Mouse (Mus musculus) right cerebral cortex, adult 2 months (tissue): Measurements from ENCODE around the gene Ankrd66.
"Not testable (repeated sequence)": the region's sequence is repeated elsewhere in the genome, so short reads cannot be mapped to it uniquely, and the experiment has no call there.

Source experiments
- DNase-seq, 2 experiments: peaks; one replicate each; pipeline ENCODE4 v3.0.0; 2021 to 2022; ENCODE audit warnings: low spot score in 2 of 2

Ankrd66 gene

DNA sequence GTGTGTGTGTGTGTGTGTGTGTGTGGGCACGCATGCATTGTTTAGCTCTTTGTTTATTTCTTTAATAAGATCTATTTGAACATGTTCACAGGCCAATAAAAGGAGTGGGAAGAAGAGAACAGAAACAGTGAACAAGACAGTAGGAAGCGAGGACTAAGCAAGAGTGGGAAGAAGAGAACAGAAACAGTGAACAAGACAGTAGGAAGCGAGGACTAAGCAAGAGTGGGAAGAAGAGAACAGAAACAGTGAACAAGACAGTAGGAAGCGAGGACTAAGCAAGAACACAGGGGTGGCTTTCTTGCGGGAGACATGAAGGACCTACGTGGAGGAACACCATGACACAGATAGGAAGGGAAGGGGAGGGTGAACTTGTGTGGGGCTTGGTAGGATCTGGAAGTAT is 6.6 kb downstream of the Ankrd66 start:
- DNase-seq, result not testable (repeated sequence)

DNA sequence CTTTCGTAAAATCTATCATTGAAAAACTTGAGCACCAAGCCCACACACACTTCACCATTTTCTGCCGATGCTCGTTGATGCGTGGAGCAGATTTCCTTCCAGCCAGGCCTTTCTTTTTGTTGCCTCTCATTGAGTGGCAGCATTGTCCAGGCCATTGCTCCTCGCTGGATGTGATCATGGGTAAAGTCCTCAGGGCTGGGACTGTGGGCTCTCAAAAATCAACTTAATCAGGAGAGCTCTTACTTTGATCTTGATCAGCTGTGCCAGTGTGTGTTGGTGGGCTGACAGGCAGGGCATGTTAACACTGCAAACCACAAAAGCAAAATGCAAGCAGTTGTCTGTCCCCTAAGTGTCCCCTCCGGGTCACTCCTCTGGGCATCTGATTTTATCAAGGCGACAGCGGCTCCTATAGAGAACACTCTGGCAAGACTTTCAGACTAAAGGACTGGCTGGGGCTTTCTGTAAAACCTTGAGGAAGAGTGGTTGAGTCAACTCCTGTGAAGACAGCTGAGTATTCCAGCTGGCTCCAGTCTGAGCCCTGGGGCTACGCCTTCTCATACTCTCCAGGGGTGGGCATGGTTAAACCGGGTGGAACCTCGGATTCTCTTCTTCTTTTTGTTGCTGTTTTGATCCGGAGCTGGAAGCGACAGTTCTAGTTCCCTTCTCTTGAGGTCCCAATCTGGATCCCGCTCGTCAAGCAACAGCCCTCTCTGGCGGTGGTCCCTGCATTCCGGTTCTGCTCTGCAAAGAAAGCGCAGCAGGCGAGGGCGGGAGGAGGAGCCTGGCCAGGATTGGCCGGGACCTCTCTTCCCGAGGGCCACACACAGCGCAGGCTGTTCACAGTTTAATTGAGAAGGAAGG is 8.8 kb downstream of the Ankrd66 start:
- DNase-seq, result peak; percentile 4 to 13

DNA sequence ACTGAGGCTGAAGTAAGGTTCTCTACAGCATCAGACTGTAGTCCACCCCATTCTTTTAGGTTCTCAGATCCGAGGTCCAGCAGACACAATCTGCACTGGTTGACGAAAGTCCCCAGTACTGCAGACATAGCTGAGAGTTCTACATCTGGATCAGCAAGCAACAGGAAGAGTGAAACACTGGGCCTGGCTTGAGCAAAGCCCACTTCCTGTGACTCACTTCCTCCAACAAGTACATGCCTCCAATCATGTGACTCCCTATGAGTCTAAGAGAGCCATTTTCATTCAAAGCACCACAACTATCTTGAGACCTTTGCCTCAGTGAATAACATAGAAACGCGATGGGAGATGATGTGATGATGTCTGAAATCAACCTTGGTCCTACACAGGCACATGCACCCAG is 12.2 kb downstream of the Ankrd66 start:
- DNase-seq, result no peak

DNA sequence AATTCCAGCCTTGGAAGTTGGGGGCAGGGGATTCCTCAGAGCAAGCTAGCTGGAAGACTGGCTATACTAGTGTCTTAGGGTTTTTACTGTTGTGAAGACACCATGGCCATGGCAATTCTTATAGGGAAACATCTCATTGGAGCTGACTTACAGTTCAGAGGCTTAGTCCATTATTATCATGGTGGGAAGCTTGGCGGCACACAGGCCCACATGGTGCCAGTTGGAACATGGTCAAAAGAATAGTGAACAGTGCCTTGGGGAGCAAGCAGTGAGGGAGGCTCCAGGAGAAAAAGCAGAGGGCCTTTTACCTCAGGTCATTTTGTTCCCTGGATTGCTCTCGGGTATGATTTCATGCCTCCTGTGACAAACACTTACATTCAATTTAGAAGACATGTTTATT is 12.9 kb downstream of the Ankrd66 start:
- DNase-seq, result peak in 1 of 2 experiments; percentile 15

DNA sequence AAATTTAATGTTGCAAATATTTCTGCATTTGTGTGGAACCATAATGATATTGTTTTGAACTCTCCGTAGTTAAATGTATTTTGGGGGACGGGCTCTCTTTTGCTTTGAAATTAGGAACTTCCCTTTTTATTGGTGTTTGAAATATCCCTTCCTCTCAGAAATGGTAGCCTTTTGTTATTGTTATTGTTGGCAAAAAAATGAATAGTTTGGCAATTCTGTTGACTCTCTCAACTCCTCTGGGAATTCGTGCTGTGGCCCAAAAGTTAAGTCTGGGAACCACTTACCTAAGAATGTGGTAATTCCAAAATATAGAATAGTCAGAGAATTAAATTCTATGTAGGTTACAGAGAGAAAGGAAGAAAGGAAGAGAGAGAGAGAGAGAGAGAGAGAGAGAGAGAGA is 23.3 kb downstream of the Ankrd66 start:
- no peak for DNase-seq

DNA sequence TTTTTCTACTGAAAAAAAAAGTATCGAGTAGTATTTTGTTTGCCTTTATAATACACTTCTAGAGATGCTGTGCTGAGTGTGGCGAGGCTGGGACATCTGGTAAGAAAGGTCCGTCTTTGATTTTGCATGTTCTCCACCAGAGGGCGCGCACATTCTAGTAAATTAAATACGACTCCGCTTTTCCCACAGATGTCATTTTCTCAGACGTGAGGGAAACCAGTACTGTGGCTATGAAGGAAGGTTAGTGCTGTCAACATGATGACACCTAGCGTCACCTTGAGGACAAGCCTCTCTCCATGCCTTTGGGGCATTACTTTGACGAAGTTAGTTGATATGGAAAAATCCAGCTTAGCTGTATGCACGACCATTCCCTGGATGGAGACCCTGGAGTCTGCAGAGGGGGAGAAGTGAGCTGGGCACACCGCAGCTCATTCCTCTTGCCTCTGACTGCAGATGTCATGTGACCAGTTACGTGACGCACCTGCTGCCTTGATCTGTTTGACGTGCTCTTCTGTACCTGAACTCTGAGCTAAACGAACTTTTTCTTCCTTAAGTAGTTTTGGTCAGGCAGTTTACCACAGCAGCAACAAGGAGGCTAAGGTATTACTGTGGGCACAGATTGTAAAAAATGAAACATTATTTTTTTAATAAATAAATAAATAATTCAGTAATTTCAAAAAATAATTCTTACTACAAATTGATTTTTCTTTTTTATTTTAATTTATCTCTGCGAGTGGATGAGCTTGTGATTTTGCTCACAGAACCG is 24.6 kb downstream of the Ankrd66 start:
- peak; percentile 60 to 80 for DNase-seq

DNA sequence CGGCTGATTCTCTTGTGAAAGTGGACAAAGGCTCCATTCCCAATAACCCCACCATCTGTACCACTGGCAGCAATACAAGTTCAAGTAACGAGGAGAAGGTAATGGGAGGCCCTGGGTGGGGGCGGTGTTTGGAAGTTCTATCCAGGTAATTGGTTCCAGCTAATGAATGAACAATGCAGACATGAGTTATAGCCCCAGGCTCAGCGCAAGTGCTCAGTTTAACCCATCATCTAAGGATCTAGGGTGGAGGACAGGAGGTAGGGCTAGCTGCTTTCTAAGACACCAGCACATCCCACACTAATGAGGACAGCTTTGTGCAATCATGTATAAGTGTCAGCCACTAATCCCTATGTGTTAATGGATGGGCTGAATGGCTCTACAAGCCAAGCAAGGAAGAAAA is 32.7 kb downstream of the Ankrd66 start:
- DNase-seq, result no peak

DNA sequence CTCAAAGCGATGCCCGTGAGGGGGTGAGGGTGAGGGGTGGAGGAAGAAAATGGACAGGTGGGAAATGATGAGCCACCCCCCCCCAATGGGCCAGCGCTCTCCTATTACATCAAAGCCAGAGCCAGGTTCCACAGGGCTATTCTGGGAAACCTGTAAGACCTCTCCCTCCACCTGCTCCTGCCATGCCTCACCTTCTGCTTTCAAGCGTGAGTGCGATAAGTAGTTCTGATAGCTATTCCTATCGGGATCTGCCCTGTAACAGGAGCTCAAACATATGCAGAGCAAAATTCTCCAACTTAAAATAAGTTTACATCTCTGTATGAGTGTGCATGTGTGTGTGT is 38.9 kb downstream of the Ankrd66 start:
- no peak for DNase-seq

DNA sequence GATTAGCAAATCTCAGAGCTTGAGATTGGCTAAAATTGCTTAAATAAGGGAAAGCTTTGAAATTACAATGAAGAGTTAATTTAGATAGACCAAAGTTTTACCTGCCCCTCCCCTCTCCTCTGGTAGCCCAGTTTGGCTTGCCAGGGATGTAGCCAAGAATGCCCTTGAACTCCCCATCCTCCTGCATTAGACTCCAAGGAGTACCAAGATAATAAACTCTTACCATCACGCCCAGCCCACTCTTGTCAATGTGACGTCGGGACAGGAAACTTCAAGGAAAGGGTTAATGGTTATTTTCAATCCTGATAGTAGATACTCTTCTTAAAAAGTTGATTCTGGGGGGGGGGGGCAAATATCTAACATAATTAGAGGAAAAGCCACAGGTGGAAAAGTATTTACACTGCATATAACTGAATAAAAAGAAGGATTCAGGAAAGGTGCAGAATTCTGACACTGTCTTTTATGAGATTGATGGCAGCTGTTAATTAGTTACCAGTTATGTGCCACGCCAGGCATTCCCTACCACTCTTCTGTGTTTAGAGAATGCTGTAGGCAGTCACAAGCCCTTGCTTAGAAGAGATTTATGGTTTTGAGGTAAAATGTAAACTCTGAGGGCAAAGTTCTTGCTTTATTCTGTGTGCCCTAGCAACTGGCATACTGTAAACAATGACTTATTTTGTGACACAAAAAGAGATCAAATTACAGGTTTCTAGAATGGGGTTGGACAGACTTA is 39.4 kb downstream of the Ankrd66 start:
- no peak for DNase-seq

DNA sequence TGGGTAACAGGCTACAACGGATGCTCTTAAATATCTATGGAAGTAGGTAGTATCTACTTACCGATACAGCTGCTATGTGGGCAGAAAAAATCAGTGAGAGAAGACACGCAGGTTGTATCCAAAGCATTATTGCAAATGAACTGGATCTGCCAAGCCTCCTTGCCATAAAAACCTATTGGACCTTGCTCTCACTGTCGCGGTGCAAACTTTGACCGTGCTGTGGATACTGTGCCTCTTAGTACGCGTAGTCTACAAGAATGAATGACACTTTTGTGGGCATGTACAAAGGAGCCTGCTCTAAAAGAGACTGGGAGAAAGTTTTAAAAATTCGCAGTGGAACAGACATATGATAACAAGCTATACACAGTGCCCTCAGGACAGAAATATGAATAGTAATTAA is 40.8 kb downstream of the Ankrd66 start, which contains the start of gene Mep1a:
Gene Mep1a, minus strand, starts transcription at position 221 of the 400 bp plus-strand sequence.
- DNase-seq, result no peak

DNA sequence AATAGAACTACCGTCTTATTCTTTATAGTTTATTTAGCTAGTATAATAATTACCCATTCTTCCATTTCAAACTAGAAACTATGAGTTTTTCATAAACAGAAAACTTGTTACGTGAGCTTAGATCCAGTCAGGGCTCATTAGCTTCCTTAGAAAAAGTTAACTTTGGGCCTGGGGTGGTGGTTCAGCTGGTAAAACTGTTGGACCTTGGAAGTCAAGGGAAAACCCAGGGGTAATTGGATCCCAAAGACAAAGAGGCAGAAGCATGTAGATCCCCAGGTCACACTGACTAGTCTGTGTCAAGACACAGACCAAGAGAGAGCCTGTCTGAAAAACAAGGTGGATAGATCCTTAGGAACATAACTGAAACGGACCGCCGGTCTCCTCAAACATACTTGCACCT is 41.8 kb downstream of the Ankrd66 start:
- DNase-seq, result no peak

DNA sequence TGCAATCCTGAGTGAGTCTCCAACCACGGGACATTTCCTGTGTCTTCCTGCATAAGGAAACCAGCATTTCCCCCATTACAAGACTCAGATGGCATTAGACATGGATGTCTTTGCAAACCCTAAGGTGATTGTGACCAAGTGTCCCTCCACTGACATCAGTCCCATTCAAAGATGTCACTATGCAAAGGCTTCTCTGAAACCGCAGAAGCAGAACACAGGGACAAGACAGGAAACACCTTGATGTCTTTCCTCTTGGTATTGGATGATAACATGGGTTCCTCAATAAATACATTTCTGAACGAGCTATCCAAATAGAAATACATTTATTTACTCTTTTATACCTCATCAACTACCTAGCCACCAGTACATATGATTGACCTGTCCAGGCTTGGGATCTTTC is 42.2 kb downstream of the Ankrd66 start:
- DNase-seq, result no peak

DNA sequence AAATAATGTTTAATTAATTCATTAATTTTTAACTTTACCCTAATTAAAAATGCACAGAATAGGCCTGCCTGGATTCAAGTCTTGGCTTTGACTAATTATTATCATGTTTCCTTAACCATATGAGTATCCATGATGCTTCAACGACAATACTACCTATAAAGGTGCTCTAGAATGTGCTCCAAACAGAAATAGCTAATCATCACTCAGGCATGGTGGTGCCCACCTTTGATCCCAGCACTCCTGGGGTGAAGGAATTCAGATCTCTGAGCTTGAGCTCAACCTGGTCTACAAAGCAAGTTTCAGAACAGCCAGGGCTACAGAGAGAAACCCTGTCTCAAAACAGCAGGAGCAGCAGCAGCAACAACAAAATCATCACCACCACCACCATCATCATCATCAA is 42.9 kb downstream of the Ankrd66 start:
- DNase-seq, result no peak

DNA sequence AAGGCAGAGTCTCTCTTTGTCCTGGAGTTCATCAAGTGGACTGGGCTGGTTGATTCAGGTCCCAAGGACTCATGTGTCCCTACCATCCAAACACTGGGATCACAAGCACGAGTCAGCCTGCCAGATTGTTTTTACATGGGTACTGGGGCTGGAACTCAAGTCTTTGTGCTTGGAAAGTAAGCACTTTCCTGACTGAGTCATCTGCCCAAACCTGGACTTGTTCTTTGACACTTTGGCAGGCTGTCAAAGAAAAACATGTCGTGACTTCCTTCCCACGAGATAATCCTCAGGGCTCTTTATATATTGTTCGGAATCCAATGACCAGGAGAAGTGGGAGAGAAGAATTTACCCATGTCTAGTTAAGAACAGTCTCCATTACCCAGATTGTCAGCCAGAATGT is 45.9 kb downstream of the Ankrd66 start:
- DNase-seq, result no peak

DNA sequence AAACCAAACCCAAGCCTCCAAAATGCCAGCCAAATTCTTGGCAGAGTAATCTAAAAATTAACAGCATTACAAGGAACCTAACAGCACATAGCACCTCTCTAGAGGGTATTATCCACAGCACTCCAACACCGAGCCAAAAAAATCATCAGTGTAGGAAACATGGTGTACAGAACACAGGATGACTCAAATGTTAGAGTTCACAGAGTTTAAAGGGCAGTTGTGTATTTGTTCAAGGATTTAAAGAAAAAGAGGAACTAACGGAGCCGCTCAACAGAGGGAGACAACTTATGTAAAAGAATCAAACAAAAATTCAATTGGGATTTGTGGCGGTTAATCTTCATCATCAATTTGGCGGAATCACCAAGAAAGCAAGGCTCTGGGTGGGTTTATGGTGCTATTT is 47.9 kb downstream of the Ankrd66 start:
- no peak for DNase-seq

DNA sequence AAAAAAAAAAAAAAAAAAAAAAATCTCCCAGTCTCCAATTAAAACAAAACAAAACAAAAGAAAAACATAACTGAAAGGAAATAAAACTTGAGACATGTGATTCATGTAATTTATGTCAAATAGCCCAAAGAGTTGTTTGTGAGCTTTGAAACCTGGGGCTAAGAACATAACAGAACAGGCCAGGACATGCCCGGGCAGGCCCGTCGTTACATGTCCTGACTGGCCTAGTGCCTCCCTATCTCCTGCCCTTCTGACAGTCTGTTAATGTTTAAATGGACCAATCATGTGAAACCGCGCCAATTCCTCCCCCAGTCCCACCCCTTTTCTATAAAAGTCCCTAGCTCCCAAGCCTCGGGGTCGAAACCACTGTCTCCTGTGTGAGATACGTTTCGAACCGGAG is 53.1 kb downstream of the Ankrd66 start:
- DNase-seq, result not testable (repeated sequence)

DNA sequence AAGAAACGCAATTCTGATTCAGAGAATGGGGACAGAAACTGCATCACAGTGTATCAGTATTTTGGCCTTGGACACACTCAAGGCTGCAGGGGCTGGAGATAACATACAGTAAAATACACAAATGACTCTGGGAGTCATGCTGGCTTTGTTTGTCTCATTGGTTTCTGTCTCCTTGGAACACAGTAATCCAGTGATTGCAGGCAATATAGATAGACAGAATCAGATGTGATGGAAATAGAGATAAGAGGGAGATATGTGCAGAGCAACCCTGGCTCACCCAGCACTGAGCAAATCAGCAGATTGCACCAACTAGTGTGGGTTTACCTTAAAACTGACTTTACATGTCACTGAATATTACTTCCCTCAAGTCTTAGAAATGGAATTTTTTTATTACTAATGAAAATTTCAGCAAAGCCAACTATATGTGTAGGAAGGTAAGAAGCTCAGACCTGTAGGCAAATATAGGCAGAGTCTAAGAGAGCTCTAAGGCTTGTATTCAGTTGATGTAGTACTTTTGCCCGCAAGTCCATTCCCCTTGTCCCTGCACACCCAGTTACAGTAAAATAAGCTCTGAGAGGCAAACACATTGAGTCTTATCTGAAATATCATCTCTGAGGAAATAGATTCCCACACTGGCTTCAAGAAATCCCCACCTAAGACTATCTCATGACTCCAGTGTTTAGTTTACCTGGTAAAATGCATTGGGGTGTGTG is 54.8 kb downstream of the Ankrd66 start:
- no peak for DNase-seq

DNA sequence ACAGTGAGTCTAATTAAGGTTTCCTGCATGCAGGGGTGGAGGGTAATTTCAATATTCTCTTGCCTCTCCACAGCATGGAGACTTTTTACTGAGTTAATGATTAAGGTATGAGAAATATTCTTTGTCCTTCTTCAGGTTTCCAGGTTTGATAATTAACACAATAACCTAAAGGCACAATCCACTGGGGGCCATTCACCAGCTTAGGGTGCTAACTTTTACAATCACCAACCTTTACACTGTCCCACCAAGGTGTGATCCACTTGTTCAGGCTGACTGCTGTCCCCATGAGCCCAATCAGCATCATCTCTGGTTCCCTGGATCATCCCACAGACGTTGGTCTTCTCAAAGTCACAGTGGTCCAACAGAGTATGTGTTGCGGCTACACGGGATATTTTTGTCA is 57.5 kb downstream of the Ankrd66 start:
- no peak for DNase-seq
